Mouse (Mus musculus) thymus, adult 2 months (tissue): ENCODE measurements at regions not wholly inside any gene's neighbourhood (a gene's known extent, or its start where the extent isn't known, plus 50 kb on each side); places are given as distances from the start of the nearest gene placed in this dataset.
"Not testable (repeated sequence)": the region's sequence is repeated elsewhere in the genome, so short reads cannot be mapped to it uniquely, and the experiment has no call there.

ENCODE experiments used
- CTCF ChIP-seq: fragments of 200-500 bp; IDR thresholded peaks from 2 replicates; pipeline ENCODE4 v1.5.1; 2012; ENCODE audit warnings: mild to moderate bottlenecking, control low read depth, low read length, moderate library complexity, borderline replicate concordance; ENCODE audit not compliant: control insufficient read depth, poor library complexity, insufficient read depth; ENCODE audit errors: extremely low read depth
- POLR2A ChIP-seq: fragments of 200-500 bp; IDR thresholded peaks from 2 replicates; pipeline ENCODE4 v1.6.1; 2012; ENCODE audit warnings: mild to moderate bottlenecking, low read length, control low read depth, moderate library complexity; ENCODE audit not compliant: control insufficient read depth, poor library complexity, insufficient read depth; ENCODE audit errors: extremely low read depth

DNA sequence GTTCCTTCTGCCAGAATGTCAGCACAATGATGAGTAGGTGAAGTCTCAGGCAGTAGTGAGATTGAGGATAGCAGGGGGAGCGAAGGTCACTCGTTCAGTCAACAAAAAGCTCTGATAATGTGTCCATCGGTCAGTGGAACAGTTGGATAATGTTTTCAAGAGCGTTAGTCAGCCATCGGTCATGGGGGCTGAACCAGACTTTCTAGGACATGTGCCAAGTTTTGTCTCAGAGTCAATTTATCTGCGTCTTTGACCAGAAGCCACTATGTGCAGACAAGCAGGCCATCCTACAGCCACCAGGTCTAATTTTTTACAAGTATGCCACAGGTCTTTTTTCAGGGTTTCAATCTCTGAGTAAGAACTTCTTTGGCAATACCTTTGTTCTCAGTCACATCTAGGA, 181.8 kb downstream of the Hpcal1 start:
- not testable (repeated sequence) for TF ChIP-seq CTCF, POLR2A
